Mouse (Mus musculus): ENCODE data around the gene Uqcrh. TPM values are rescaled to one million over a fixed set of nuclear protein-coding genes. Genes with fewer than 3 reads are reported as not detected.
A peak's percentile ranks its signal among the peaks of the same experiment; 100 is the strongest.

Gene Uqcrh
- not detected in 2 replicates for polyA plus RNA-seq (2012; ENCODE audit: insufficient read depth, insufficient read length, low replicate concordance, missing spikeins)

DNA sequence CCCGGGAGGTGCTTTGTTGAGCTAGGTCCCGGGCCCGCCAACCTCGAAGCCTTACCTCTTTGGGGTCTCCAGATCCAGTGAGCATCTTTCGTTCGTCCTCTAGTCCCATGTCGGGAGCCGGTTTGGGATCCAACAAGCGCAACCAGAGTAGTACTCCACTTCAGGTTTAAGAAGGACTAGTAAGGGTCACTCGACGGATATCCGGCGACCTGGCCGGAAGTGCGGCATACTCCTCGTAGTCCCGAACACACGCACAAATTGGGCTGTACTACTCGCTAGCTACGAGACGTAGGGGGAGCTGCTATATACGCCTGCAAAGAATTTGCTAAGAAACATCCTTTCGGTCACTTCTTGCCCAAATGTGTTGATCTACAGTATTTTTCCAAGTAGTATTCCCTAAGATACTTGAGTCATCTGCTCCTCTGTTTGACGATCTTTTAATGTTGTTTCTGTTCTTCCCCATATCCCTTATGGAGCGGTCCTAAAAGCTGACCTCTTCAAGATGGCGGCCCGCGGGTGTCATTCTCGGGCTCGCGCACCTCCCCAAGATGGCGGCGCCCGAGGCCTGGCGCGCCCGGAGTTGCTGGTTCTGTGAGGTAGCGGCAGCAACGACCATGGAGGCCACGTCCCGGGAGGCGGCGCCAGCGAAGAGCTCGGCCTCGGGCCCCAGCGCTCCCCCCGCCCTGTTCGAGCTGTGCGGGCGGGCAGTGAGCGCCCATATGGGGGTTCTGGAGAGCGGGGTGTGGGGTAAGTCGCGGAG, at the start of gene Uqcrh, which contains the start of gene Lrrc41:
Uqcrh (minus strand) TSS at position 211 of the 760 bp plus-strand sequence.
Lrrc41 (plus strand) TSS at position 409 of the 760 bp plus-strand sequence.
- H3K4me1 ChIP-seq (ENCODE audit: control insufficient read depth, insufficient read depth, low read length) = peaks cover 8% of the 10 kb centered on the region
- under 1% methylated on average over 55 of the region's 55 CpGs for whole genome bisulfite sequencing
- TF ChIP-seq POLR2A (IDR thresholded peaks at IDR 0.05; ENCODE audit: insufficient read depth, low read depth, low read length) (peak; percentile 87), CTCF (IDR thresholded peaks at IDR 0.05; ENCODE audit: insufficient read depth, low read depth, low read length) (no peak)
- peak within 1 kb of the TSS; percentile 98 for H3K4me3 ChIP-seq (ENCODE audit: insufficient read depth, low read depth, low read length)
- H3K27ac ChIP-seq (ENCODE audit: insufficient read depth, low read depth, low read length) = peak within 1 kb of the TSS; percentile 89

- no peaks in the 10 kb centered on the region for H3K4me1 ChIP-seq (ENCODE audit: control insufficient read depth, insufficient read depth, low read length)
- 1% methylated on average over 24 of the region's 24 CpGs for WGBS
- H3K27ac ChIP-seq (ENCODE audit: insufficient read depth, low read depth, low read length) = peak within 1 kb of the TSS; percentile 53
- H3K4me3 ChIP-seq (ENCODE audit: insufficient read depth, low read depth, low read length) = peak within 1 kb of the TSS; percentile 62
- TF ChIP-seq CTCF (IDR thresholded peaks at IDR 0.05; ENCODE audit: insufficient read depth, low read depth, low read length) (no peak), POLR2A (IDR thresholded peaks at IDR 0.05; ENCODE audit: insufficient read depth, low read depth, low read length) (0 out of 2 replicates have a peak, but pooled peaks have one; percentile 44)
These were observed 49.0 kb upstream of the Uqcrh start, which contains the start of the genes Rad54l and Pomgnt1 for GRCm38 (mm10) chr4:116123602-116124519. Rad54l (minus strand) TSS chr4:116123690. Pomgnt1 (plus strand) TSS chr4:116123840.

- H3K27ac ChIP-seq (ENCODE audit: insufficient read depth, low read depth, low read length) = no peak overlapping the region
- no peaks in the 10 kb centered on the region for H3K4me1 ChIP-seq (ENCODE audit: control insufficient read depth, insufficient read depth, low read length)
- TF ChIP-seq POLR2A (IDR thresholded peaks at IDR 0.05; ENCODE audit: insufficient read depth, low read depth, low read length) (no peak), CTCF (IDR thresholded peaks at IDR 0.05; ENCODE audit: insufficient read depth, low read depth, low read length) (no peak)
- H3K4me3 ChIP-seq (ENCODE audit: insufficient read depth, low read depth, low read length) = no peak overlapping the region
- 2% methylated on average over 1 of the region's 1 CpGs for WGBS
These were observed 47.9 kb upstream of the Uqcrh start for GRCm38 (mm10) chr4:116122762-116123161.

DNA sequence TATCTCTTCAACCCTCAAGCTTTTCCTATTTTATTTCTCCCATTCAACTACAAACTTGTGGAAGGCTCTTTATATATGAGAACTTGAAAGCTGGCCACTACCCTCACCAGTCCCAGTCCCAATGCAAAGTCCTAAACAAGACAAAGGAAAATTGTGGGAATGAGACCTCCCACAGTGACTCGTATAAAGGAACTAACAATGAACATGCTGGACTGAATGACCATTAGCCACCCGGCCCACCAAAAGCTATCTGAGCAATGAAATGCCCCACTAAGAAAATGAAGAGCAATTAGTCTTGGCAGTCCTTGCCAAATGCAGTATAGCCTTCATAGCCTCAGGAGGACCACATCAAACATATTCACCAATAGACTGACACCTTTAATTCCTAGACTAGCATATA, 36.6 kb upstream of the Uqcrh start:
- Histone ChIP-seq H3K4me3 (ENCODE audit: insufficient read depth, low read depth, low read length) (no peak overlapping the region), H3K4me1 (ENCODE audit: control insufficient read depth, insufficient read depth, low read length) (no peaks in the 10 kb centered on the region), H3K27ac (ENCODE audit: insufficient read depth, low read depth, low read length) (no peak overlapping the region)
- no peak for TF ChIP-seq POLR2A (IDR thresholded peaks at IDR 0.05; ENCODE audit: insufficient read depth, low read depth, low read length)
- no peak for TF ChIP-seq CTCF (IDR thresholded peaks at IDR 0.05; ENCODE audit: insufficient read depth, low read depth, low read length)
- 56% methylated on average over 2 of the region's 2 CpGs for WGBS

DNA sequence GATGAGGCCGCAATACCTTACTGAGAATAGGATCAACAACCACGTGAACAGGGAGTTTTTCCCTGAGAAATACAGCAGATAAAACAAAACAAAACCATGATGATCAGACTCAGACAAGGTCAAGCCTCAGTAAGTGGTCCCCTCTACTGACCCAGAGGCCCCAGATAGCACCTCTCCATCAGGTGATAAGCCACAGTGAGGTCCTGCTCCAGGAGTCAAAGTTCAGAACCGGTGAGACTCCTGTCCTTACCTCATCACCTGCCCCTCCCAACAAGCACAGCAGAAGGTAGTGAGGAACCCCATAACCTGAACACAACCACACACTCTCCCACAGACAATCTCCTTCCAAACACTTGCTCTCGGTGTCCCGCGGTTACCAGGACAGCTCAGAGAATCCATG, 35.8 kb upstream of the Uqcrh start:
- WGBS = 94% methylated on average over 6 of the region's 6 CpGs
- H3K27ac ChIP-seq (ENCODE audit: insufficient read depth, low read depth, low read length) = no peak overlapping the region
- H3K4me1 ChIP-seq (ENCODE audit: control insufficient read depth, insufficient read depth, low read length) = no peaks in the 10 kb centered on the region
- no peak overlapping the region for H3K4me3 ChIP-seq (ENCODE audit: insufficient read depth, low read depth, low read length)
- TF ChIP-seq POLR2A (IDR thresholded peaks at IDR 0.05; ENCODE audit: insufficient read depth, low read depth, low read length) = no peak
- no peak for TF ChIP-seq CTCF (IDR thresholded peaks at IDR 0.05; ENCODE audit: insufficient read depth, low read depth, low read length)

DNA sequence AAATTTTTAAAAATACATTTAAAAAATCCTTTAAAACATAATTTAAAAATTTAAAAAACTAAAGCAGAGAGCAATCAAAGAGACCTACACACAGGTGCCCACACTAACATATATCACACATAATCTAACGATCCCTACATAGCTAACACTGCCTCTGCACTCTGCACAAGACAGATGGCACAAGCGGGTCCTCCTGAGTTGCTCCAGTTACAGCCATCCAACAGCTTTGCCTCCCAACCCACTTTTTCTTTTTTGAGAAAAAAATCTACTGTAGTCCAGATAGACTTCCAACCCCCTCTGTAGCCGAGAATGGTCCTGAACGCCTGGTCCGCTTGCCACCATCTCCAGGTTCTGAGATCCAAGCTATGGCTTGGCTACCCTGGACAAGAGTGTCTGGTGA, 30.4 kb upstream of the Uqcrh start:
- Histone ChIP-seq H3K4me1 (ENCODE audit: control insufficient read depth, insufficient read depth, low read length) (no peaks in the 10 kb centered on the region), H3K4me3 (ENCODE audit: insufficient read depth, low read depth, low read length) (no peak overlapping the region), H3K27ac (ENCODE audit: insufficient read depth, low read depth, low read length) (no peak overlapping the region)
- WGBS = 95% methylated on average over 5 of the region's 5 CpGs
- TF ChIP-seq POLR2A (IDR thresholded peaks at IDR 0.05; ENCODE audit: insufficient read depth, low read depth, low read length) (no peak), CTCF (IDR thresholded peaks at IDR 0.05; ENCODE audit: insufficient read depth, low read depth, low read length) (no peak)

DNA sequence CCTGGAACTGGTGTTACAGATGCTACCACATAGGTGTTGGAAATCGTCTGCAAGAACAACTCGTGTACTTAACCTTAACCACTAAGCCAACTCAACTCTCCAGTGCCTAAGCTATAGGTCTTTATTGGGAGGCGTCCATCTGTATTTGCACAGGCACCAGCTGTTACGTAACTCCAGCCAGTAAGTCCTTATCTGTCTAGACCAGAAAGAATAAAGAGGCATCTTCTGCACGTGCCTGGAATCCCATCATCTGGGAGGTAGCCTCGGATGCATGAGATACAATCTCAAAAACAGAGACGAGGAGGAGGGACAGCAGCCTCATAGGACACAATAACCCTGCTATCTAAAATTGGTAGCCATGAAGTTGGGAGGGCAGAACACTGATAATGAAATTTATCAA, 26.1 kb upstream of the Uqcrh start:
- no peak overlapping the region for H3K27ac ChIP-seq (ENCODE audit: insufficient read depth, low read depth, low read length)
- WGBS = 90% methylated on average over 7 of the region's 7 CpGs
- H3K4me1 ChIP-seq (ENCODE audit: control insufficient read depth, insufficient read depth, low read length) = peaks cover 2% of the 10 kb centered on the region; the same call in 1 of the 2 replicates
- H3K4me3 ChIP-seq (ENCODE audit: insufficient read depth, low read depth, low read length) = no peak overlapping the region
- TF ChIP-seq CTCF (IDR thresholded peaks at IDR 0.05; ENCODE audit: insufficient read depth, low read depth, low read length) (no peak), POLR2A (IDR thresholded peaks at IDR 0.05; ENCODE audit: insufficient read depth, low read depth, low read length) (no peak)

- H3K4me1 ChIP-seq (ENCODE audit: control insufficient read depth, insufficient read depth, low read length) = peaks cover 4% of the 10 kb centered on the region; the same call in 1 of the 2 replicates
- no peak overlapping the region for H3K4me3 ChIP-seq (ENCODE audit: insufficient read depth, low read depth, low read length)
- 92% methylated on average over 8 of the region's 8 CpGs for WGBS
- TF ChIP-seq CTCF (IDR thresholded peaks at IDR 0.05; ENCODE audit: insufficient read depth, low read depth, low read length) = no peak
- no peak for TF ChIP-seq POLR2A (IDR thresholded peaks at IDR 0.05; ENCODE audit: insufficient read depth, low read depth, low read length)
- no peak overlapping the region for H3K27ac ChIP-seq (ENCODE audit: insufficient read depth, low read depth, low read length)
These were observed 22.3 kb upstream of the Uqcrh start for GRCm38 (mm10) chr4:116097211-116097610.

Measured in olfactory bulb, adult 2 months (tissue).